In the genomic region with DNA sequence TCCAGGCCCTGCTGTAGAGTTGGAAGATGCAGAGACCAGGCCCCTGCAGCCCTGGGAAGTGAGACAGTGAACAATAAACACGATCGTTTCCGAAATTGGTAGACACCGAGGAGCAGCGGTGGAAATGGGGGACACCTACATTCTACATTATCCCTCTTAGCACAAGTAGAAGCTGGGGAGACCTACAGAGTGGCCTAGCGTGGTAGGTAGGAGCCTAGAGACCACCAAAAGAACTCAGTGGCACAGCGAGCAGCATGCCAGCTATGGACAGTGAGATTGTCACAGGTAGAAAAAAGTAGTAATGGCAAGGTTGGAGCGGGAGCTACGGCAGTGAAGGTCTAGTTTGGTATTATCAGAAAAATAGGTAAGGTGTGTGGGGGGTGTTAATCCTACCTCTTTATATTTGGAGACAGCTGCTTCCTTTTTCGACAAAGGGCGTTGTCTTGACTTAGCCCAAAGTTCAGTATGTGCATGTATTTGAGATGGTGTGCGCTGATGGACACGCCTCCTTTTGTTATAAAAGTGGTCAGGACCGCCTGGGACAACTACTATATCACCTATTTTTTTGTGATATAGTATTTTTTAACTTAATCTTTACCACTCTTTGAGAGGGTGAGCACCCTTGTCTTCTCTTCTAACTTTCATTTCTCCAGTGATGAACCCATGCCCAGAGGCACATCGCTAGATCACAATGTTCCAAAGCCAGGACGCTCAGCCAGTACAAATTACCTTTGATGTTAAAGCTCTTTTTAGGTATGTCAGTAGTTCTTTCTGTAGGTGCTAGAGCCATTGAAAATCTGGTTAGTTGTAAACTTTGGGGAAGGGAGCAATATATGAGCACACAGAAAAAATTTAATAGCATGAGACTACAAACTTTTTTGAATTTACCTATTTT, we compare ENCODE assay signal across 8 mouse cellular contexts. TPM values are rescaled to one million over a fixed set of nuclear protein-coding genes. Genes with fewer than 3 reads are reported as not detected.
A peak's percentile ranks its signal among the peaks of the same experiment; 100 is the strongest.
DNase-seq lines count a peak whose midpoint lies in the region; ATAC-seq lines count a peak whose summit lies in the region.

No protein-coding gene starts in this region.

- peak; percentile 1; the same call in 1 of the 2 replicates for ATAC-seq in frontal cortex, adult (ENCODE audit: low TSS enrichment)
- peak; percentile 4 for ATAC-seq in liver, embryonic 11.5 days (replicated peaks; ENCODE audit: low FRiP score)
- no peak for ATAC-seq in stomach, embryonic 16.5 days (ENCODE audit: insufficient read depth, low FRiP score)

- peak overlapping the region; percentile 95 for H3K27ac ChIP-seq in liver, embryonic 11.5 days (ENCODE audit: low read depth, low read length)
- H3K27ac ChIP-seq in stomach, embryonic 16.5 days (ENCODE audit: low read length), result peak overlapping the region; percentile 99

- DNase-seq in frontal cortex, postnatal 14 days (ENCODE audit: low spot score in 2 of 2), result no peak
- peak; percentile 49 for DNase-seq in 416B (ENCODE audit: low read depth)
- no peak for DNase-seq in liver, embryonic 11.5 days (ENCODE audit: low spot score)
- no peak for DNase-seq in left cerebral cortex, postnatal 36 days (ENCODE audit: low spot score in 2 of 2)
- DNase-seq in urinary bladder, postnatal 36 days (ENCODE audit: low spot score in 2 of 2), result no peak

- peaks cover 2% of the 10 kb centered on the region; the same call in 1 of the 2 replicates for H3K9me3 ChIP-seq in erythroblast, embryonic 14.5 days (ENCODE audit: control insufficient read depth, low read length)
- H3K9me3 ChIP-seq in liver, embryonic 11.5 days (ENCODE audit: control insufficient read depth, low read length), result no peaks in the 10 kb centered on the region
- H3K9me3 ChIP-seq in stomach, embryonic 16.5 days (replicated peaks; ENCODE audit: control insufficient read depth, low read length), result no peaks in the 10 kb centered on the region

- H3K9ac ChIP-seq in liver, embryonic 11.5 days (ENCODE audit: low read depth, low read length), result peak overlapping the region; percentile 70
- H3K9ac ChIP-seq in stomach, embryonic 16.5 days (ENCODE audit: low read length), result peak overlapping the region; percentile 77

- H3K4me2 ChIP-seq in liver, embryonic 11.5 days, result peak overlapping the region; percentile 90
- H3K4me2 ChIP-seq in stomach, embryonic 16.5 days (ENCODE audit: low read depth, low read length), result peak overlapping the region; percentile 92

- H3K36me3 ChIP-seq in erythroblast, embryonic 14.5 days (ENCODE audit: control insufficient read depth), result peaks cover 15% of the 10 kb centered on the region
- 0 out of 2 replicates have a peak, but pooled peaks cover under 1% of the 10 kb centered on the region for H3K36me3 ChIP-seq in liver, embryonic 11.5 days (ENCODE audit: control insufficient read depth, insufficient read depth, low read length)
- H3K36me3 ChIP-seq in stomach, embryonic 16.5 days (ENCODE audit: control insufficient read depth, insufficient read depth, low read length), result no peaks in the 10 kb centered on the region

- intact Hi-C loops in left cerebral cortex, postnatal 36 days (cut with DNase I), result loop anchor here (5.0 kb wide), 1 partner anchor 228 kb away; a partner anchor contains a TSS

- no peaks in the 10 kb centered on the region for H3K27me3 ChIP-seq in erythroblast, embryonic 14.5 days (ENCODE audit: control insufficient read depth)
- H3K27me3 ChIP-seq in liver, embryonic 11.5 days (replicated peaks; ENCODE audit: control insufficient read depth, insufficient read depth, low read length), result no peaks in the 10 kb centered on the region
- no peaks in the 10 kb centered on the region for H3K27me3 ChIP-seq in stomach, embryonic 16.5 days (ENCODE audit: control insufficient read depth, insufficient read depth, low read length)

- H3K4me3 ChIP-seq in erythroblast, embryonic 14.5 days (replicated peaks), result peak overlapping the region; percentile 79
- H3K4me3 ChIP-seq in liver, embryonic 11.5 days (ENCODE audit: low read depth, low read length), result peak overlapping the region; percentile 86
- H3K4me3 ChIP-seq in stomach, embryonic 16.5 days (replicated peaks; ENCODE audit: low read length), result peak overlapping the region; percentile 80

- WGBS in liver, embryonic 11.5 days, result 66% methylated on average over 16 of the region's 16 CpGs
- WGBS in stomach, embryonic 16.5 days, result 52% methylated on average over 16 of the region's 16 CpGs

- H3K4me1 ChIP-seq in erythroblast, embryonic 14.5 days (ENCODE audit: control insufficient read depth), result peaks cover 47% of the 10 kb centered on the region
- H3K4me1 ChIP-seq in liver, embryonic 11.5 days (replicated peaks; ENCODE audit: control insufficient read depth, insufficient read depth, low read length), result peaks cover 22% of the 10 kb centered on the region
- peaks cover 25% of the 10 kb centered on the region for H3K4me1 ChIP-seq in stomach, embryonic 16.5 days (ENCODE audit: control insufficient read depth, insufficient read depth, low read length)

RNA-seq across cellular contexts. Expression of a gene that starts 1.2 kb away (rescaled TPM):
- polyA plus RNA-seq in erythroblast, embryonic 14.5 days (2012), result 1.3 and 2.7 TPM in 2 replicates
- polyA plus RNA-seq in liver, embryonic 11.5 days (2014; fragmentation: Nextera tagmentation; extraction: Ambion mirVana), result 120 and 138 TPM in 2 replicates
- polyA plus RNA-seq in stomach, embryonic 16.5 days (2015; fragmentation: Nextera tagmentation; extraction: Ambion mirVana), result 206 and 209 TPM in 2 replicates
- 100 to 1,000 TPM; 101 to 117 TPM for total RNA-seq in left cerebral cortex, postnatal 36 days (2021)

Comparison
In these comparisons a context has a peak if more than half of its experiments do, and no peak if none do; other contexts are left out.
1. RNA of a gene that starts 1.2 kb away (polyA plus RNA-seq): 206 to 209 TPM in stomach, embryonic 16.5 days and 120 to 138 TPM in liver, embryonic 11.5 days; 1.3 to 2.7 TPM in erythroblast, embryonic 14.5 days; every median in the first group is over 10 times any median in the second.
2. Peak in every context shown above with its lines, with median percentiles within 50 percentile points of each other: H3K4me3 ChIP-seq.